Mouse (Mus musculus) frontal cortex, adult (tissue): ENCODE results near the gene Myh7.
A peak's percentile ranks its signal among the peaks of the same experiment; 100 is the strongest.
"Not testable (repeated sequence)": the region's sequence is repeated elsewhere in the genome, so short reads cannot be mapped to it uniquely, and the experiment has no call there.

ENCODE experiments used
- ATAC-seq: cut with Nextera tagmentation; 2 replicates; pipeline ENCODE4 v1.9.2; 2017; ENCODE audit warnings: mild to moderate bottlenecking, moderate library complexity, mixed read lengths; ENCODE audit not compliant: low TSS enrichment

The Myh7 gene

GRCm38 (mm10) chr14:55003878-55004855 lies 9.7 kb upstream of the Myh7 start:
- peak; percentile 31; the same call in 1 of the 2 replicates for ATAC-seq

- no peak for ATAC-seq
Measured at GRCm38 (mm10) chr14:55002687-55003120, 8.3 kb upstream of the Myh7 start.

GRCm38 (mm10) chr14:55001938-55002686 lies 7.7 kb upstream of the Myh7 start:
- no peak for ATAC-seq

DNA sequence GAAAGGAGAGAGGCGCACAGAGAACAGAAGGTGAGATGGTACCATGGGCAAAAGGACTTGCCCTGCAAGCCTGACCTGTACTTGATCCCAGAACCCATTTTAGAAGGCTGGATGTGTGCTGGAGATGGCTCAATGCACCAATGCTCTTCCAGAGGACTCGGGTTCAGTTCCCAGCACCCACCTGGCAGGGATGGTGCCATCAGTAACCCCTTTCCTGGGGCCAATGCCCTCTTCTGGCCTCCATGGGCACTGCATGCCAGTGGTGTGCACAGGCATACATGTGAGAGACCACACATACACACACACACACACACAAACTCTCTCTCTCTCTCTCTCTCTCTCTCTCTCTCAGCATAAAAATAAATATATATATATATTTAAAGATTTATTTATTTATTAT lies 7.0 kb upstream of the Myh7 start:
- no peak for ATAC-seq

DNA sequence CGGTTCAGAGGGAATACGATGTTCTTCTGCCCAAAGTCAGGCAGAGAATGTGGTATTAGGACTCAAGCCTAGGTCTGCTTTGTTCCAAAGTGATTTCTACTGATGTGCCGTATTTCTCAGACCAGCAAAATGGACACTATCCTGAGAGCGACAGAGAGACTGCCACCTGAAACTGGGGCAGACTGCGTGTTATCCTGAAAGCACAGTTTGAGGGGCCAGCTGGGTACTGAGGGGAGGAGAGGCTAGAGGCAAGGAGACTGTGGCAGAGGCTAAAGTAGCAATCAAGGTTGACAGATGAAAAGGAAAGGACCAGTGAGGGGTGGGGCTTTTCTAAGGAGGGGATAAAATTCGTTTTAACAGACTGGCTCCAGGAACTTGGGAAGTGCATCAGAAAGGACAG lies 6.4 kb upstream of the Myh7 start:
- no peak for ATAC-seq

GRCm38 (mm10) chr14:54999868-55000267 lies 5.4 kb upstream of the Myh7 start:
- ATAC-seq = not testable (repeated sequence)

DNA sequence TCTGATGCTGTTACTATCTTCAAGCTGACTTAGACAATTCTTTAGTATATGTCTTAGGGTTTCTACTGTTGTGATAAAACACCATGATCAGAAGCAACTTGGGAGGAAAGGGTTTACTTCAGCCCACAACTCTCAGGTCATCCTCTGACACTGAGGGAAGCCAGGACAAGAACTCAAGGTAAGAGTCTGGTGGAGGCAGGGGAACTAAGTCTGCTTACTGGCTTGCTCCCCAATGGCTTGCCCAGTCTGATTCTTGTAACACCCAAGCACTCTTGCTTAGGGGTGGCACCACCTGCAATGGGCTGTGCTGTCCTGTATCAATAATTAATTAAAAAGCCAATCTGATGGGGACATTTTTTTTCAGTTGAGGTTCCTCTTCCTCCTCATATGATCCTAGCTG lies 4.3 kb upstream of the Myh7 start:
- no peak for ATAC-seq

DNA sequence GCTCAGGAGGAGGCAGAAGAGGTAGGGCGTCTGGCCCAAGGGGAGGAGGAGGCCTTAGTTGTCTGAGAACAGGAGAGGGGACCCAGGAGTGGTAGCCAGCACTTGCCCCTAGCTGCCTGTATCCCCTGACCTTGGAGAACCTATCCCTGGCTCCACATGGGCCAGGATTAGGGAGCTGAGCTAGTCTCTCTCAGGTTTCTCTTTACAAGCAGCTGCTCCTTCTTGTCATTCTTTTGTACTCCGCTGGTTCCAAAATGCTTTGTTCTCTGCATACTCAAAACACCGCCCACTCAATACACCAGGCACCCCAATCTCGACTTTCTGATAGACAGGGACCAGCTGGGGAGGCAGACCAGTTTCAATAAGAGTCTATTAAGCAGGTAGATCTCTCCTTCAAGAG lies 2.9 kb upstream of the Myh7 start:
- no peak for ATAC-seq

GRCm38 (mm10) chr14:54996793-54997192 lies 2.4 kb upstream of the Myh7 start:
- ATAC-seq = no peak

DNA sequence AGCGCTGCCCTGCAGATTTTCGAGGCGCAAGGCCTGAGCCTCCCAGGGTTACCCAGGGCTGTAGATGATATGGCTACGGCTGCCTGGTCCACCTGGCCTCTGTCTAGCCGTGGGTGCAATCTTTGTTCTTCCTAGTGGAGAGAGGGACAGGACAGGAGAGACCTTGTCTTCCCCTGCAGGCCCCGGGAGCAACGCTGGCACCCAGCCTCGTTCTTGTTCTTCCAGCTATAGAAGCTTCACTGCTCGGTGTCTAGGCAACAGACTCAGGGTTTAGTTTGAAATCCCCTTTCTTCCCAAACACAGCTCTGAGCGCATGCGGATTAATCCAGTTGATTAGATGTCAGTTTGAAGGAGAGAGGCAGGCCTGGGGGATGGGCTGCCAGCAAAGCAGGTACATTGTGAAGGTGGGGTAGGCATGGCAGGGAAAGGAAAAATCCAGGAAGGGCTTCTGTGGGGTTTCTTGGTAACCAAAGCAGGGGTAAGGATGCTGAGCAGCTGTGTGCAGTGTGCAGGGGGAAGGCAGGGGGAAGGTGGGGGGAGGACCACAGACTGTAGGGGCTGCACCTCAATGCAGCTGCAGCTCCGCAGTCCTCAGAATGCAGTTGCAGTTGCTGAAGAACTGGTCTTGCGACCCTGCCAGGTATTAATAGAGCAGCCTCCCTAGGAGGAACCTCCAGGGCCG lies 1.2 kb upstream of the Myh7 start:
- peak; percentile 58 for ATAC-seq

DNA sequence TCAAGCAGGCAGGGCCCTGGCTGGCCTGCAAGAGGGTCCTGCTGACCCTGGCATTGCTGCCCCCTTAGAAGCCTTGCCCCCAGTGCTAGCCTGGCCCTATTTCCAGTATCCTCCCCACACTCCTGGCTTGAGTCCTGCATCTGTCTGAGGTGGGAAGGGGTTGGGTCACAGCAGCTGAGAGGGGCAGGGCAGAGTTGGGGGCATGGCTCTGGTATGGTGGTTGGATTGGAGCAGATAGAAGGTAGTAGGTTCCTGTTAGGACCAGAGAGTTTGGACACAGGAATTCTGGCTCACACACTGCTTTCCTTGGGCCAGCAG lies 402 bp upstream of the Myh7 start:
- no peak for ATAC-seq

DNA sequence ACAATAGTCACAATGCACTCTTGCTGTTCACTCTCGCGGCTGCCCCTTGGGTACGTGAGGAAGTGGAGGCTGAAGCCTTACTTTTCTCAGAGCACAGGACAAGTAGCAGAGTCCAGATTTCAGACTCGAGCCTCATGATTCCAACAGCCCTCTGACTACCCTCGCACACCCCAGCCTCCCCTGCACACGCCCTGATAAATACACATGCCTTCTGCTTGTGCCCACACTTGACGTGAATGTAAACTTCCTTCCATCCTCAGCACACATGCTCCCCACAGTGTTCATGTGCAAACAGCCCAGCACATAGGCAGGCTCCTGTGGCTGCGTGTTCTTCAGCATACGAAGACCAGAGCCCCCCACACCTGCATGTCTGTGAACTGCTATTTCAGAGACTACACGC lies 790 bp downstream of the Myh7 start:
- no peak for ATAC-seq

DNA sequence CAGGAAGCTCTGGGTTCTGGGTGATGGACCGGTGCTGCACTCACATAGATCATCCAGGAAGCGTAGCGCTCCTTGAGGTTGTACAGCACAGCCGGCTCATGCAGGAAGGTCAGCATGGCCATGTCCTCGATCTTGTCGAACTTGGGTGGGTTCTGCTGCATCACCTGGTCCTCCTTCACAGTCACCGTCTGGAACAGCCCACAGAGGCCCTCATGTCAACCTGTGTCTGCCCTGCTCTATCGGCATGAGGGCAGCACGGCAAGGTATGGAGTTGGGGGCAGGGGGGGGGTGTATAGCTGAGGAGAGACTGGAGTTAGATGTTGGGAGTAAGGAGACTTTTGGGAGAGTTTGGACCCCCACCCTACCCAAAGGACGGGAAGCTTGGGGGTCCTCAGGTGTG lies 2.2 kb downstream of the Myh7 start:
- no peak for ATAC-seq

- no peak for ATAC-seq
Measured at GRCm38 (mm10) chr14:54989886-54990441, 4.5 kb downstream of the Myh7 start.

GRCm38 (mm10) chr14:54988882-54989281 lies 5.5 kb downstream of the Myh7 start:
- ATAC-seq = no peak

GRCm38 (mm10) chr14:54988350-54988874 lies 6.0 kb downstream of the Myh7 start:
- not testable (repeated sequence) for ATAC-seq

GRCm38 (mm10) chr14:54981934-54982333 lies 12.5 kb downstream of the Myh7 start:
- no peak for ATAC-seq

GRCm38 (mm10) chr14:54978664-54979063 lies 15.8 kb downstream of the Myh7 start:
- no peak for ATAC-seq

DNA sequence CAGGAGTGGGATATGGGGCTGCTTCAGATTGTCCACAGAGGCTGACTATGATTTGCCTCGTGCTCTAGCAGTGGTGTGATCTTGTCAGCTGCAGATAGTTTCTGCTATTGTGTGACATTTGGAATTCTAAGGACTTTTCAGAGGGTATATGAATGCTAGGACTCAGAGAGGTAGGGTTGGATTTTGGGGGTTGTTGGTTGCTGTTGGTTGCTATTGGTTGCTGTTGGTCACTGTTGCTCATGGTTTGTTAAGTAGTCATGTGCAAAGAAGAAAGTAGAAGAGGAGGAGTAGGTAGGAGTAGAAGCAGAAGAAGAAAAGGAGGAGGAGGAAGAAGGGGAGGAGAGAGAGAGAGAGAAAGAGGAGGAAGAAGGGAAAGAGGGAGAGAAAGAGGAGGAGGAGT lies 17.8 kb downstream of the Myh7 start, which contains the start of gene Gm17428:
Gene Gm17428 (plus strand): TSS at position 301 of the 400 bp plus-strand sequence.
- ATAC-seq = no peak

- ATAC-seq = peak; percentile 67
Measured at GRCm38 (mm10) chr14:54974068-54974791, 20.2 kb downstream of the Myh7 start.

DNA sequence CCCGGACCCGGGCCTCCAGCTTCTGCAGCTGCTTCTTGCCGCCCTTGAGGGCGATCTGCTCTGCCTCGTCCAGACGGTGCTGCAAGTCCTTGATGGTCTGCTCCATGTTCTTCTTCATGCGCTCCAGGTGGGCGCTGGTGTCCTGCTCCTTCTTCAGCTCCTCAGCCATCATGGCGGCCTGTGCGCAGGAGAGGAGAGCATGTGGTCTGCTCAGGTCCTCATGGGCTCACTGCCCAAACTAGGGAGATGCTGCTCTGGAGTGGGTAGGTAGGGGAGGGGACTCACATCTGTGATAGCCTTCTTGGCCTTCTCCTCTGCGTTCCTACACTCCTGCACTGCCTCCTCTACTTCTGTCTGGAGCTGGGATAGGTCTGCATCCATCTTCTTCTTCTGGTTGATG lies 21.6 kb downstream of the Myh7 start:
- not testable (repeated sequence) for ATAC-seq
